Mouse (Mus musculus) ZHBTc4 (cell line): ENCODE measurements at regions not wholly inside any gene's neighbourhood (a gene's known extent, or its start where the extent isn't known, plus 50 kb on each side); places are given as distances from the start of the nearest gene placed in this dataset.

Experiments used
- DNase-seq: peaks from one replicate; pipeline ENCODE4 v3.0.0-alpha.2; 2011; ENCODE audit warnings: low read depth, low spot score

GRCm38 (mm10) chr8:107642241-107642640, 54.0 kb upstream of the Psmd7 start:
- DNase-seq: peak; percentile 55

GRCm38 (mm10) chr8:107647936-107648335, 59.7 kb upstream of the Psmd7 start:
- peak; percentile 59 for DNase-seq

- no peak for DNase-seq
Observed at GRCm38 (mm10) chr8:107650306-107650705, 62.0 kb upstream of the Psmd7 start.

GRCm38 (mm10) chr8:107651424-107651823, 63.2 kb upstream of the Psmd7 start:
- no peak for DNase-seq

- no peak for DNase-seq
Observed at GRCm38 (mm10) chr8:107652226-107652625, 64.0 kb upstream of the Psmd7 start.

- no peak for DNase-seq
Observed at GRCm38 (mm10) chr8:107653711-107654110, 65.4 kb upstream of the Psmd7 start.

- peak; percentile 83 for DNase-seq
Observed at GRCm38 (mm10) chr8:107656622-107657021, 68.4 kb upstream of the Psmd7 start.

GRCm38 (mm10) chr8:107657741-107658140, 69.5 kb upstream of the Psmd7 start:
- DNase-seq: no peak

GRCm38 (mm10) chr8:107658386-107658785, 70.1 kb upstream of the Psmd7 start:
- no peak for DNase-seq

- no peak for DNase-seq
Observed at GRCm38 (mm10) chr8:107660624-107661023, 72.4 kb upstream of the Psmd7 start.

- DNase-seq: peak; percentile 77
Observed at GRCm38 (mm10) chr8:107669608-107670007, 81.3 kb upstream of the Psmd7 start.

- DNase-seq: no peak
Observed at GRCm38 (mm10) chr8:107671471-107671870, 83.2 kb upstream of the Psmd7 start.

- DNase-seq: no peak
Observed at GRCm38 (mm10) chr8:107672691-107673090, 84.4 kb upstream of the Psmd7 start.

GRCm38 (mm10) chr8:107682066-107682465, 93.8 kb upstream of the Psmd7 start:
- peak; percentile 91 for DNase-seq

GRCm38 (mm10) chr8:107684721-107685691, 96.7 kb upstream of the Psmd7 start:
- peak; percentile 90 for DNase-seq

GRCm38 (mm10) chr8:107686936-107687335, 98.7 kb upstream of the Psmd7 start:
- DNase-seq: no peak

GRCm38 (mm10) chr8:107687529-107687928, 99.3 kb upstream of the Psmd7 start:
- no peak for DNase-seq

- no peak for DNase-seq
Observed at GRCm38 (mm10) chr8:107689020-107689419, 100.8 kb upstream of the Psmd7 start.

GRCm38 (mm10) chr8:107691251-107691650, 103.0 kb upstream of the Psmd7 start:
- no peak for DNase-seq

GRCm38 (mm10) chr8:107696384-107697346, 108.4 kb upstream of the Psmd7 start:
- DNase-seq: no peak

GRCm38 (mm10) chr8:107699307-107699706, 111.0 kb upstream of the Psmd7 start:
- DNase-seq: no peak

GRCm38 (mm10) chr8:107699759-107700158, 111.5 kb upstream of the Psmd7 start:
- no peak for DNase-seq
